Mouse (Mus musculus): Measurements from ENCODE around the gene Ppp2r2c. TPM values are rescaled to one million over a fixed set of nuclear protein-coding genes. Genes with fewer than 3 reads are reported as not detected.

Gene Ppp2r2c
- total and polyA plus RNA-seq, 2 experiments from 2014 or later: 96.1 to 177 TPM

DNA sequence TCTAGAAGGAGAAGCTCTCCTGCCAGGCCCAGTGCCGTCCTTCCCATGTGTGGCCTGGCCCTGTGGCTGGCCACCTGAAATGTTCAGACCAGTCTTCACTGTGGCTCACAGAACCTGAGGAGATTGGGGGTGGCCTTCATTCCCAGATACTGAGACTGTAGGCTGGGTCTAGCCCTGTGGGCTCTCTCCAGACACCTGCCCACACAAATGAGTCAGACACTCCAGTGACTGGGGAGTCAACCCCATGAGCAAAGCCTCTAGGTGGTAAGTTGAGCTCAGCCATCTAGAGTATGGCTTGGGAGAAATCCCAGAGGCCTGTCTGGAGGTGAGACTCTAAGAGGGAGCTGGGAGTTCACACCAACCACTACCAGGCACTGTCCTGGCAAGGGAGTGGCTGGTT lies 53.6 kb downstream of the Ppp2r2c start:
- Histone ChIP-seq H3K9ac (no peak overlapping the region), H3K4me2 (ENCODE audit: low read depth) (no peak overlapping the region), H3K4me1 (ENCODE audit: insufficient read depth) (peaks cover 20% of the 10 kb centered on the region), H3K27me3 (ENCODE audit: insufficient read depth, low read length) (no peaks in the 10 kb centered on the region), H3K27ac (ENCODE audit: low read depth, low read length) (no peak overlapping the region), H3K9me3 (ENCODE audit: low read length) (no peaks in the 10 kb centered on the region), H3K36me3 (ENCODE audit: insufficient read depth) (no peaks in the 10 kb centered on the region; the same call in 1 of the 2 replicates), H3K4me3 (ENCODE audit: low read depth, low read length) (no peak overlapping the region)
- ATAC-seq: no peak
- no peak for DNase-seq
- WGBS: 86% methylated on average over 1 of the region's 1 CpGs
- no peak for TF ChIP-seq CTCF (IDR thresholded peaks at IDR 0.05; ENCODE audit: low read depth)

- H3K9me3 ChIP-seq (ENCODE audit: low read length): no peaks in the 10 kb centered on the region
- H3K27me3 ChIP-seq (ENCODE audit: insufficient read depth, low read length): no peaks in the 10 kb centered on the region
- no peak overlapping the region for H3K4me3 ChIP-seq (ENCODE audit: low read depth, low read length)
- WGBS: 76% methylated on average over 10 of the region's 10 CpGs
- H3K4me2 ChIP-seq (ENCODE audit: low read depth): no peak overlapping the region
- H3K27ac ChIP-seq (ENCODE audit: low read depth, low read length): peak overlapping the region; percentile 89
- no peak overlapping the region for H3K9ac ChIP-seq
- TF ChIP-seq CTCF (IDR thresholded peaks at IDR 0.05; ENCODE audit: low read depth): no peak
- DNase-seq (no peak), ATAC-seq (no peak)
- H3K4me1 ChIP-seq (ENCODE audit: insufficient read depth): peaks cover 20% of the 10 kb centered on the region
- H3K36me3 ChIP-seq (ENCODE audit: insufficient read depth): peaks cover 4% of the 10 kb centered on the region
These were observed 54.5 kb downstream of the Ppp2r2c start for GRCm38 (mm10) chr5:36922811-36923210.

DNA sequence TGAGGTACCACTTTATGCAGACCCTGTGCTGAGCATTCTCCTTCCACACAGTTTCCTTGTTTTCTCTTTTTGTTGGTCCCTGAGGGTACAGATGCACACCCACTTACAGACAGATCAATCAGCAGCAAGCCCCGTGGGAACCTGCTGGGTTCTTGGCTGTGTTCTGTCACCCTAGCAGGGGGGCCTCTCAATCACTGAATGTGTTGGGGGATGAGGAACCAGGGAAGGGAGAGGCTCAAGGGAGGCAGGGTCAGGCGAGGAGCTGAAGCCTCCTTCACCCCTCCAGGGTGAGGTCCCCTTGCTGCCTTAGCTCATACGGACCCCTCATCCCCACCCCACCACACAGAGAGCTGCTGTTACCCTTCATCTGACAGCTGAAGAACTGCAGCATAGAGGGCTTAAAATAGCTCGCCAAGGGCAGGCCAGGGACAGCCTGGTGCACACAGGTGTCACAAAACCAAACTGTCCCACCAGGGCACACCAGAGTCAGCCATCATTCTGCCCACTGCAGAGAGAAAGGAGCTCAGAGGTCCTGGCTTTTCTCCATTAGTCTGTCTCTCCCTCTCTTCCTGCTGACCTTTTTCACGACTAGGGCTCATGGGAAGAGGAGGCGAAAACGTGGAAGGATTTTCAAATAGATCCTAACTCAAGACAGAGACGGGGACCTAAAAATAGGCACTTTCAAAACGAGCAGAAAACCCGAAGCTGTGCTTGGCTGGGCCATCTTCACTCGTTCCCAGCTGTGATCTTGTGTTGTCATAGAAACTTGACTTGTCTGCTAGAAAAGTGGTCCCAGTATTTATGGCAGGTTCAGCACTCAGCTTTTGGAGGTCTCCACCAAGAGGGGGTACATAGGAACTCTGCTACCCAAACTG lies 55.8 kb downstream of the Ppp2r2c start:
- DNase-seq (peak; percentile 77), ATAC-seq (peak; percentile 81)
- H3K4me1 ChIP-seq (ENCODE audit: insufficient read depth): peaks cover 20% of the 10 kb centered on the region
- peak overlapping the region; percentile 15 for H3K4me2 ChIP-seq (ENCODE audit: low read depth)
- peak overlapping the region; percentile 89 for H3K27ac ChIP-seq (ENCODE audit: low read depth, low read length)
- TF ChIP-seq CTCF (IDR thresholded peaks at IDR 0.05; ENCODE audit: low read depth): no peak
- H3K36me3 ChIP-seq (ENCODE audit: insufficient read depth): peaks cover 10% of the 10 kb centered on the region
- no peak overlapping the region for H3K4me3 ChIP-seq (ENCODE audit: low read depth, low read length)
- 32% methylated on average over 11 of the region's 11 CpGs for WGBS
- H3K27me3 ChIP-seq (ENCODE audit: insufficient read depth, low read length): no peaks in the 10 kb centered on the region
- no peaks in the 10 kb centered on the region for H3K9me3 ChIP-seq (ENCODE audit: low read length)
- H3K9ac ChIP-seq: no peak overlapping the region

GRCm38 (mm10) chr5:36928701-36929100 lies 60.4 kb downstream of the Ppp2r2c start:
- Histone ChIP-seq H3K27ac (ENCODE audit: low read depth, low read length) (no peak overlapping the region), H3K4me1 (ENCODE audit: insufficient read depth) (peaks cover 10% of the 10 kb centered on the region; the same call in 1 of the 2 replicates), H3K4me2 (ENCODE audit: low read depth) (no peak overlapping the region), H3K36me3 (ENCODE audit: insufficient read depth) (peaks cover 26% of the 10 kb centered on the region), H3K9ac (no peak overlapping the region), H3K4me3 (ENCODE audit: low read depth, low read length) (no peak overlapping the region), H3K9me3 (ENCODE audit: low read length) (no peaks in the 10 kb centered on the region), H3K27me3 (ENCODE audit: insufficient read depth, low read length) (no peaks in the 10 kb centered on the region)
- no peak for ATAC-seq
- WGBS: 46% methylated on average over 4 of the region's 4 CpGs
- no peak for DNase-seq
- TF ChIP-seq CTCF (IDR thresholded peaks at IDR 0.05; ENCODE audit: low read depth): peak; percentile 48

DNA sequence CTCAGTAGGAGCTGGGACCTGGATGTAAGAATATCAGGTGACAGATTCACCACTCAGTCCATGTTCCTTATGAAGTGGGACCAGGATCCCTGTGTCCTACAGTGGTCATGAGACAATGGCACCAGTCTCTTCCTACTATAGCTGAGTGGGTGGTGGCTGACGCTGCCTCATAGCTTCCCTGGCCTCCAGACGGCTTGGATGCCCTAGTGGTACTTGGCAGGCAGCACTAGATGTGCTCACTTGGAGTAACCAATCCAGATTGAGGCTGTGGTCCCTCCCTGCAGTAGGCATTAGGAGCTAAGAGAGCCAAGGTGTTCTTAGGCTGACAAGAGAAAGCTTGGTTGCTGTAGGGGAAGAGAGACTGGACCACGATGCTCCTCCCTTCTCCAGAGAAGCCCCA lies 61.1 kb downstream of the Ppp2r2c start:
- H3K9ac ChIP-seq: no peak overlapping the region
- no peak for TF ChIP-seq CTCF (IDR thresholded peaks at IDR 0.05; ENCODE audit: low read depth)
- no peak overlapping the region for H3K27ac ChIP-seq (ENCODE audit: low read depth, low read length)
- H3K27me3 ChIP-seq (ENCODE audit: insufficient read depth, low read length): no peaks in the 10 kb centered on the region
- no peak overlapping the region for H3K4me3 ChIP-seq (ENCODE audit: low read depth, low read length)
- ATAC-seq: no peak
- no peaks in the 10 kb centered on the region for H3K9me3 ChIP-seq (ENCODE audit: low read length)
- 70% methylated on average over 3 of the region's 3 CpGs for WGBS
- H3K36me3 ChIP-seq (ENCODE audit: insufficient read depth): peaks cover 26% of the 10 kb centered on the region
- 0 out of 2 replicates have a peak, but pooled peaks cover 5% of the 10 kb centered on the region for H3K4me1 ChIP-seq (ENCODE audit: insufficient read depth)
- DNase-seq: no peak
- H3K4me2 ChIP-seq (ENCODE audit: low read depth): no peak overlapping the region

- no peak for TF ChIP-seq CTCF (IDR thresholded peaks at IDR 0.05; ENCODE audit: low read depth)
- H3K36me3 ChIP-seq (ENCODE audit: insufficient read depth): peaks cover 16% of the 10 kb centered on the region
- H3K27me3 ChIP-seq (ENCODE audit: insufficient read depth, low read length): no peaks in the 10 kb centered on the region
- ATAC-seq (no peak), DNase-seq (no peak)
- no peak overlapping the region for H3K27ac ChIP-seq (ENCODE audit: low read depth, low read length)
- H3K4me2 ChIP-seq (ENCODE audit: low read depth): no peak overlapping the region
- no peak overlapping the region for H3K4me3 ChIP-seq (ENCODE audit: low read depth, low read length)
- H3K9ac ChIP-seq: no peak overlapping the region
- WGBS: 68% methylated on average over 8 of the region's 8 CpGs
- no peaks in the 10 kb centered on the region for H3K9me3 ChIP-seq (ENCODE audit: low read length)
- H3K4me1 ChIP-seq (ENCODE audit: insufficient read depth): peaks cover 16% of the 10 kb centered on the region
These were observed 65.1 kb downstream of the Ppp2r2c start for GRCm38 (mm10) chr5:36933383-36933782.
